Mouse (Mus musculus) forebrain, embryonic 16.5 days (tissue): ENCODE data around the gene Qrfpr. TPM values are rescaled to one million over a fixed set of nuclear protein-coding genes. Genes with fewer than 3 reads are reported as not detected.

Experiments
- ATAC-seq: fragments of 200-750 bp; cut with Nextera tagmentation; 2 replicates; pipeline ENCODE4 v1.8.0; 2017; ENCODE audit warnings: mild to moderate bottlenecking, moderate library complexity
- H3K27ac ChIP-seq: fragments of 300-500 bp; sonication (generic); 2 replicates; pipeline ENCODE4 v1.5.1; 2014; ENCODE audit warnings: low read length, control low read depth
- H3K27me3 ChIP-seq: fragments of 300-500 bp; sonication (generic); replicated peaks from 2 replicates; pipeline ENCODE4 v1.6.1; 2014; ENCODE audit warnings: low read length; ENCODE audit not compliant: control insufficient read depth, insufficient read depth
- H3K36me3 ChIP-seq: fragments of 300-500 bp; sonication (generic); 2 replicates; pipeline ENCODE4 v1.6.1; 2014; ENCODE audit not compliant: control insufficient read depth, insufficient read depth
- H3K4me1 ChIP-seq: fragments of 300-500 bp; sonication (generic); replicated peaks from 2 replicates; pipeline ENCODE4 v1.6.1; 2014; ENCODE audit warnings: low read length; ENCODE audit not compliant: control insufficient read depth, insufficient read depth
- H3K4me2 ChIP-seq: fragments of 300-500 bp; sonication (generic); 2 replicates; pipeline ENCODE4 v1.6.1; 2014; ENCODE audit warnings: mild to moderate bottlenecking, low read length, control low read depth
- H3K4me3 ChIP-seq: fragments of 300-500 bp; sonication (generic); replicated peaks from 2 replicates; pipeline ENCODE4 v1.5.1; 2014; ENCODE audit warnings: mild to moderate bottlenecking, low read length, control low read depth
- H3K9ac ChIP-seq: fragments of 300-500 bp; sonication (generic); replicated peaks from 2 replicates; pipeline ENCODE4 v1.6.1; 2014; ENCODE audit warnings: low read depth, low read length, control low read depth
- H3K9me3 ChIP-seq: fragments of 300-500 bp; sonication (generic); 2 replicates; pipeline ENCODE4 v1.6.1; 2016; ENCODE audit warnings: low read length; ENCODE audit not compliant: control insufficient read depth
- WGBS: fragments of 180-500 bp; shearing (Covaris S2); extraction: QIAGEN DNeasy Blood & Tissue Kit; methylation state at CpG from one replicate; pipeline ENCODE4 v1.1.7; 2014; 5-methylcytosine and 5-hydroxymethylcytosine counted together
- polyA plus RNA-seq: library from polyadenylated mRNA; unstranded; fragments of >200 nt; fragmentation: Nextera tagmentation; extraction: Ambion mirVana; gene quantifications from 2 replicates; pipeline ENCODE4 v1.2.1, GENCODE M21; 2015

Qrfpr gene
- polyA plus RNA-seq, 1 experiment from 2014 or later: 2.2 TPM

DNA sequence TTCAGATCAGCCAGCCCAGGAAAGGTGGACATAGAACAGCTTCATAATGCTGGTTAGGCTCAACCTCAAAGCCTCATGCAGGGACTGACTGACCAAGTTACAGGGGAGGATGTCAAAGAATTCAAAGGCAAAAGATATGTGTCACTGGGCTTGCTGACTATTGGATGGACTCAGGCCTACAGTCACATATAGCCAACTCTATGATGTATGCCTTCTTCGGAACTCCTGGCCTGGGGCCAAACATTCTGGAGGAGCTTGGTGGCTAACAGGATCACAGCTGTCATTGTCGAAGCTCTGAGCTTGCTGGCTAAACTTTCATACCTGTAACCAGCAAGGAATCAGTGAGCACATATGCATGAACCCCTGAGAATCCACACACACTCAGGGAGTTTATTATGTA lies 11.2 kb downstream of the Qrfpr start:
- H3K4me3 ChIP-seq: no peak overlapping the region
- H3K4me2 ChIP-seq: no peak overlapping the region
- H3K9ac ChIP-seq: no peak overlapping the region
- H3K36me3 ChIP-seq: no peaks in the 10 kb centered on the region
- H3K27me3 ChIP-seq: no peaks in the 10 kb centered on the region
- WGBS: 39% methylated on average over 2 of the region's 2 CpGs
- no peak overlapping the region for H3K27ac ChIP-seq
- H3K4me1 ChIP-seq: peaks cover 9% of the 10 kb centered on the region; the same call in 1 of the 2 replicates
- no peak for ATAC-seq
- H3K9me3 ChIP-seq: no peaks in the 10 kb centered on the region

DNA sequence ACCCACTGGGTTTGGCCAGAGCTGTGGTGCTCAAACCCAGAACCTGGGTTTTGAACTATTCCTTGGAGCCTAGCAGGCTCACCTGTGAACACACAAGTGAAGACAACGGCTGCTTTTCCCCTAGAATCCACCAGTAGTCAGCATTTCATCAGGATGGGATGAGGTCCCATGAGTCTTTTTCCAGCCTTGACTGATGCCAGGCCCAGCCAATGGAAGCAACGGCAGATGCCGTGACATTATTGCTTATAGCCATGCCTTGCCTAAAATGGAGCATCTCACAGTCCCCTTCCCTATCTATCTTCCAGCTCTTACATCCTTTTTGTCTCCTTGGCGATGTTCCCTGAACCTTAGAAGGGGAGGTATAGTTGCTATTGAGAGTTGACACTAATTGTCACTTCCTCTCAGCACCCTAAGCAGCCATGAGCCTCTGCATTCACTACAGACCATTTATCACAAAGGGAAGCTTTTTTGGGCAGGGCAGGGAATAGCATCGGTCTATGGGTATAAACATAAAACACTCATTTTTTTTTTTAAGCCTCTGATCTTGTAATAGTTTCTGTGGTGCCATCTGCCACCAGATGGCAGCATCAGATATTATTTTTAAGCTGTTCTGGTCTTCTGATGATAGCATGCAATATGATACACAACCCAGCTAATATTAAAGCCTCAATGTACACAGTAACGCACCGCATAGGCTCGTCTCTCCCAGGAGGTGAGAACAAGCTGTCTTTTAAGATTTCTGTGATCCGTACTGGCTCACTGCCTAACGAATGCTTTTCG lies 12.1 kb downstream of the Qrfpr start:
- Histone ChIP-seq H3K9ac (no peak overlapping the region), H3K4me3 (no peak overlapping the region), H3K9me3 (no peaks in the 10 kb centered on the region), H3K4me2 (no peak overlapping the region), H3K27ac (no peak overlapping the region), H3K4me1 (peaks cover 9% of the 10 kb centered on the region; the same call in 1 of the 2 replicates), H3K36me3 (no peaks in the 10 kb centered on the region), H3K27me3 (no peaks in the 10 kb centered on the region)
- 46% methylated on average over 11 of the region's 11 CpGs for WGBS
- peak; percentile 88 for ATAC-seq

DNA sequence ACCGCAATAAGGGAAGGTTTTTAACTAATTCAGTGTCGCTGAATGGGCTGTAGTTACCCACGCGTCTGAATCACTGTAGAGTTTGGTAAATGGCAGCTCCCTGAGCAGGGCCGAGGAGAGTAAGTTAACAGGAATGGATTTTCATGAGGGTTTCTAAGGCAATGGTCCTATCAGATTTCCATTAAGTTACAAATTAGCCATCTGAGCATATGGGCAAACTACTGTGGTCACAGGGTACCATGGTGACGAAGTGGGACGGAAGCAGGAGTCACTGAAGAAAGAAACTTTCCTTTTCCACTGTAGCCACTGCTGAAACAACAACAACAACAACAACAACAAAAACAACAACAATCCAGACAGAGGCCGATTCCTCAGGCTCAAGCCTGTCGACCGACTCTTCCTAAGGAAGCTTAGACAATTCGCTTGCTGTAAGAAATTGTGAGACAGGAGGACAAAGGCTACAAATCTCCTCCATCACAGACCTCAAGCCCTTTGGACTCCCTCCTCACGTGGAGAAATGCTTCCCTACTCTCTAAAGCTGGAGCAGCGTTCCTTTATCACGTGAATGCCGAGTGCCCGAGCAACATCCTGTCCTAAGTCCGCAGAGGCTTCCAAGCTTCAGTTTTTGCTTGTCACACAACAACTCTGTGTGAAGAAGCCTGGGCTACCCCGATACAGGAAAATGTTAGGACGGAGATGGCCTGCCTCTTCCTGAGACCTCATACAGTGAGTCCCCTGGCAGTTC lies 14.4 kb downstream of the Qrfpr start:
- H3K36me3 ChIP-seq: no peaks in the 10 kb centered on the region
- H3K4me2 ChIP-seq: no peak overlapping the region
- WGBS: 64% methylated on average over 19 of the region's 19 CpGs
- no peak overlapping the region for H3K4me3 ChIP-seq
- no peak overlapping the region for H3K9ac ChIP-seq
- no peak overlapping the region for H3K27ac ChIP-seq
- no peaks in the 10 kb centered on the region for H3K27me3 ChIP-seq
- H3K9me3 ChIP-seq: no peaks in the 10 kb centered on the region
- ATAC-seq: no peak
- H3K4me1 ChIP-seq: peaks cover 9% of the 10 kb centered on the region; the same call in 1 of the 2 replicates

DNA sequence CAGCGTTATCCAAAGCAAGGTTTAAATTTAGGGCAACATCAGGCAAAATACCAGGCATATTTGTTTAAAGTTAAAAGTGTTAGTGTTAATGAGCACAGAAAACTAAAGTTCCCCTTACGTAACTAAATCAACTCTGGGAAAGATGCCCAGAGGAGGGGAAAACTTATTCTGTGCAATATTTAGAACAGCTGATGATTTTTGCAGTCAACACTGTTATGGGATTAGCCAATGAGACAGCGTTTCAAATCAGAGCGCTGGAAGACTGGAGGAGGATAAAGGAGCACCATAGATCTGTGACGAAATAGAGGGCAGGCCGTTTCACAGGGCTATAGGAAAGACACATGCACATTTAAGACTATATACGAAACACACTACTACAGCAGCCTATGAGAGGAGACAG lies 19.2 kb downstream of the Qrfpr start:
- Histone ChIP-seq H3K9ac (no peak overlapping the region), H3K27me3 (no peaks in the 10 kb centered on the region), H3K9me3 (no peaks in the 10 kb centered on the region), H3K4me2 (no peak overlapping the region), H3K36me3 (no peaks in the 10 kb centered on the region), H3K4me3 (no peak overlapping the region), H3K4me1 (no peaks in the 10 kb centered on the region), H3K27ac (no peak overlapping the region)
- WGBS: 61% methylated on average over 7 of the region's 7 CpGs
- ATAC-seq: peak; percentile 86

DNA sequence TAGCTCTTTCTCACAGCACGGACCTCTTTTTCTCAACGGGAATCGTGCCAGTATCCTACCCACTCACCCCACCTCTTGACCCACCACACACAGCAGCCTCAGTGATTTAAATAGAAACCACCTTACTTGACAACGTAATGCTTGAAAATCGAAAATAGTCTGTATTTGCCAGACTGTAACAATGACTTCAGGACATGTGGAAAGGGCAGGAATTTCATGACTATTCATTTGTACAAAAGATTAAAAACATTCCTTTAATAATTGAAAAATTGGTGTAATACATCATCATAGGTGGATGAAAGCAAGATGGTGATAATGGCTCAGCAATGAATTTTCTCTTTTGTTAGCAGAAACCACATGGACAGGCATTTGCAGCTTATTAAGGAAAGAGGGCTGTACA lies 21.0 kb downstream of the Qrfpr start:
- Histone ChIP-seq H3K27me3 (no peaks in the 10 kb centered on the region), H3K27ac (no peak overlapping the region), H3K9me3 (no peaks in the 10 kb centered on the region), H3K4me3 (no peak overlapping the region), H3K36me3 (no peaks in the 10 kb centered on the region), H3K9ac (no peak overlapping the region), H3K4me1 (no peaks in the 10 kb centered on the region), H3K4me2 (no peak overlapping the region)
- ATAC-seq: no peak
- 50% methylated on average over 5 of the region's 5 CpGs for WGBS

DNA sequence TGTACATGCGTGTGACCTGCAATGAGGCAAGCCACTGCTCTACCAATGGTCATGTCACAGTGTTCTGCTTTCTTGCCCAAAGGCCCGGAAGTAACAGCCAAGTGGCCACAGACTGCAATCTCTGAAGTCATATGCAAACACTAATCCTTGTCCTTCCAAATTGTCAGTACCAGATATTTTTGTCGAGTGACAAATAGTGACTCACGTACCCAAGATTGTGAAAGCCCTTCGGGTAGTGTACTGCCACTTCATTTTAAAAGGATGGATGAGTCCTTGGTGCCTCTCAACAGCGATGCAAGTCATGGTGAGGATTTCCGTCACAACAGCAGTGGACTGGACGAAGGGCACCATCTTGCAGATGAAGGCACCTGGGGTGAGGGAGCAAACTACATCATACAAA lies 32.9 kb downstream of the Qrfpr start:
- 94% methylated on average over 8 of the region's 8 CpGs for WGBS
- Histone ChIP-seq H3K4me1 (no peaks in the 10 kb centered on the region), H3K4me3 (no peak overlapping the region), H3K4me2 (no peak overlapping the region), H3K9me3 (no peaks in the 10 kb centered on the region), H3K27me3 (no peaks in the 10 kb centered on the region), H3K36me3 (no peaks in the 10 kb centered on the region), H3K27ac (no peak overlapping the region), H3K9ac (no peak overlapping the region)
- ATAC-seq: no peak

DNA sequence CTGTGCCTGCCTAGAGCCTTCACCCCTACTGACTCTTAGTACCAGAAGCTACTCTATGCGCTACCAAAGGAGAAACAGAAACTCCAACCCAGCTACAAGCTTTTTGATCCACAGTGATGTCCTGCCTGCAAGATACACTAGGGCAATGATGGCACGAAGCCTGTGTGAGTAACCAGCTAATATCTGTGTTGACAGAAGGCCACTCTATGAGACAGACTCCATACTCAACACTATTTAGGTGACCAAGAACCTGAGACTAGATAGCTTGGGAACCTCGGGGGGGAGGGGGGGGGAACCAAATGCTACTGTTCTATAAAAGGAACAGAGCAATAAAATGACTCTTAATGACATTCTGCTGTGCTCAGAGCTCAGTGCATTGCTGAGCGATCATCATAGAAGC lies 35.6 kb downstream of the Qrfpr start:
- ATAC-seq: no peak
- Histone ChIP-seq H3K27me3 (no peaks in the 10 kb centered on the region), H3K4me1 (no peaks in the 10 kb centered on the region), H3K4me2 (no peak overlapping the region), H3K9ac (no peak overlapping the region), H3K27ac (no peak overlapping the region), H3K36me3 (no peaks in the 10 kb centered on the region), H3K4me3 (no peak overlapping the region), H3K9me3 (no peaks in the 10 kb centered on the region)
- 88% methylated on average over 4 of the region's 4 CpGs for WGBS

DNA sequence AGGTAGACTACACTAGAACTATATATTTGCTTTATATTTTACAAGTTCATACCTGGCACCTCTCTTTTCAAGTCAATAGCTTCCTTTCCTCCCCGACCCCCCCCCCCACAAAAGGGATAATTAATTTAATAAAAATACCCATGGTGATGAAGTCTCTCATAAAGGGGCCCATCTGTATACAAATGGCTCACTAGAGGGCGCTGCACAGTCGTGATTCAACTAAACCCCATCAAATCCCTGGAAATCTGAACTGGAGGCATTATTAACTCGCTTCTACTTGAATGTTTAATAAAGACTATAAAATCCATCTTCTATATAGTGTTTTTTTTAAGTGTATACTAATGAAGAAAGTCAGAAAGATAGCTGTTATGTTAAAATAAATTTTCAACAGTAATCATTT lies 40.6 kb downstream of the Qrfpr start:
- WGBS: 7% methylated on average over 4 of the region's 4 CpGs
- Histone ChIP-seq H3K9ac (no peak overlapping the region), H3K27ac (no peak overlapping the region), H3K4me2 (no peak overlapping the region), H3K9me3 (no peaks in the 10 kb centered on the region), H3K4me3 (no peak overlapping the region), H3K27me3 (no peaks in the 10 kb centered on the region), H3K4me1 (no peaks in the 10 kb centered on the region), H3K36me3 (no peaks in the 10 kb centered on the region)
- 0 out of 2 replicates have a peak, but pooled peaks have one; percentile 58 for ATAC-seq

DNA sequence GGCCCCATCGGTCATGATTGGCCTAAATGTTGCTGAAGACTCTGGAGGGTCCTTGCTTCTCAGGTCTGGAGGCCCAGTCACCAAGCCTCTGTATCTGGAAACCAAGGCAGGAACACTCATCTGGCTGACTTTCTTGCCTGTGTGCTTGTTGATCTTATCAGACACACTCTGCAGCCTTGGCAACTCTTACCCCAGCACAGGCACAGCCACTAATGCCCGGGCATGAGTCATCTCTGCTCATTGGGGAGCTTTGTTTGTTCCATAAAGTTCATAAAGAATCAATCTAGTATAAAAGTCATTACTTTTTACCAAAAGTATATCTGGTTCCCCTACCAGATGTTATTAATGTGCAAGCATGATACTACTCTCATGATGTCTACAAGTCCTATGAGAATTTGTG lies 48.4 kb downstream of the Qrfpr start:
- Histone ChIP-seq H3K9me3 (no peaks in the 10 kb centered on the region), H3K4me3 (no peak overlapping the region), H3K9ac (no peak overlapping the region), H3K36me3 (0 out of 2 replicates have a peak, but pooled peaks cover 5% of the 10 kb centered on the region), H3K27me3 (no peaks in the 10 kb centered on the region), H3K27ac (no peak overlapping the region), H3K4me2 (no peak overlapping the region), H3K4me1 (no peaks in the 10 kb centered on the region)
- WGBS: 93% methylated on average over 2 of the region's 2 CpGs
- no peak for ATAC-seq
